Mouse (Mus musculus): ENCODE measurements at regions not wholly inside any gene's neighbourhood (a gene's known extent, or its start where the extent isn't known, plus 50 kb on each side); places are given as distances from the start of the nearest gene placed in this dataset.

DNA sequence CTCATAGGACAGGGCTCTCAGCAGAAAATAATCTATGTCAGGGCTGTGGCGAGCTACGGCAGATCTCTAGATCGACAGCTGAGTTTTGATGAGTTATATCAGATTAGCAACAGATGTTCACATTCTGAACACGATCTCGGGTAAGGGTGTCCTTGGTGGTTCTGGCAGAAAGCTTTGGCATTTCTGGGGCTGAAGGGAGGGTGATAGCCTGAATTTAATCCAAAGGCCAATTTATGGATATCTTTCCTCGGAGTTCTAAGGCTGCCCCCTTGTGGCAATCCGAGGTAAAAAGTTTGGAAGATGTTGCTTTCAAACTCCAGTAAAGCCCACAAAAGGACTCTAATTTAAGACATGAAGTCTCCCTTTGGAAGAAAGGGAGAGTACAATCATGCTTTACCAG, 101.3 kb upstream of the Luzp2 start:
- DNase-seq (ENCODE audit: extremely low spot score), result peak; percentile 32

- DNase-seq (ENCODE audit: extremely low spot score), result no peak
Observed at GRCm38 (mm10) chr7:54734861-54735260, 100.4 kb upstream of the Luzp2 start.

DNA sequence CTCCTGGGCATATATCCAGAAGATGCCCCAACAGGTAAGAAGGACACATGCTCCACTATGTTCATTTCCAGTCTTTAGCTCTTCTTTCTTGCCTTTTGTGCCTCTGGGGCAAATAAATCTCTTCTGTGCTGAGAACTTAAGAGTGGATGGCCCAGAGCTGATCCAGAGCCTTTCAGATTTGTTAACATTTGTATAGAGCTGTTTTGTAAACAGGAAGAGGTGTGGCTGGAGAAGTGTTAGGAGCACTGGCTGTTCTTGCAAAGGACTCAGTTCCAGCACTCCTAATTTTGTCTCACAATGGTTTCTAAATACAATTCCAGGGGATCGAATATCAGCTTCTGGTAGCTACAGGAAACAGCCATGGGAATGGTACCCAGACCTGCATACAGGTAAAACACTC, 68.0 kb upstream of the Luzp2 start:
- no peak for DNase-seq (ENCODE audit: extremely low spot score)

DNA sequence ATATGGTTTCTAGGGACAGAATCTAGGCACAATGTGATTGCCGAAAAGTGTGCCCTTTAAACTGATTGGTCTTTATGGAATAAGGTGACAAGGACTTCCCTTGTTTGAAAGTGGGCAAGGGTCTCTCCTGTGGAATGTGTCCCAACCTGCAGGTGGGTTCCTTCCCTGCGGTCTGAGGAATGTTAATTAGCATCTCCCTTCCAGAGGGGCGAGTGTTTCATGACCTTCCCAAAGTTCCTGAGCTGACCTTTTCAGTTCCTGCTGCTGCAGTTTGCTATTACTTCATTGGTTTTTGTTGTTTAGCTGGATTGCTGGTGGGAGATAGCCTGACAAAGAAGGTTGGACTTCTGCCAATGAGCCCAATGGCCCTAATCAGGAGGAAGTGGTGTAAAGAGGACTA, 66.6 kb upstream of the Luzp2 start:
- DNase-seq (ENCODE audit: extremely low spot score), result peak; percentile 4

DNA sequence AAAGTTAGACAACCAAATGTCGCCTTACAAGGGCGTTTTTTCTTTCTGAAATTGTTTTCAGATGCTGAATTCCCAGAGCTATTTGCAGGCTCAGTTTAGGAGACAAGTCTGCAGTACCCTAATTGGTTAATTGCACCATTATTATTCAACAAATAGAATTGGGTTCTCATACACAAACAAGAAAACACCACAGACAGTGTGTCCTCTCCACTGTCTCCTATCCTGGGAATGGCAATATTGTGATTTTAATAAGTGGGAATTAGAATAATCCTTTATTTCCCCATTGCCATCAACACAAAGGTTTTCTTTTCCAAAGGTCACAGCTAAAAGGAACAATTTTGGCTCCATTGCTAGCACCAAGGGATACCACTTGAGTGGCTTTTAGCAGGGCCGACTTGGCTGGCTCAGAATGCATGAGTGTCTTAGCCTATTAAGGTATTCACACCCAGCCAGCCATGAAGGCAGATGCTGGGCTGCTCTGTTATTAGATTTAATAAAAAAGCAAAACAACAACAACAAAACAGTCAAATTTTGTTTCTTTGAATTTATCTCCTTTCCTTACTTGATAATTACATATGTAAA, 53.3 kb upstream of the Luzp2 start:
- peak; percentile 4 for DNase-seq (ENCODE audit: extremely low spot score)

DNA sequence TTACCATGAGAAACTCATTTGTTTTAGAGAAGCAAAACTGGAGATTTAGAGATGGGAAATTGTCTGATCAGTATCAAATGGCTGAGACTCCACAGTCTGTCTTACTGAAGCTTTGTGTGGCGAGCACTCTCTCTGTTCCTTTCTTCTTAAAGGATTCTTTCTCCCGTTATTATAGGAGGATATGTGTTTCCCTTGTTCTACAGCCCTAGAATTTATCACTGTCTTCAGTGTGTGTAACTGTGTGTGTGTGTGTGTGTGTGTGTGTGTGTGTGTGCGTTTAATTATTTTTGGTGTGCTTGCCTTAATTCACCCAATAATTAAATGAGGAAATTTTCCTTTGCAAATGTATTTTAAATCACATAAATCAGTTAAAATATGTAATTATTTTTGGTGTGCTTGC, 52.7 kb upstream of the Luzp2 start:
- DNase-seq (ENCODE audit: extremely low spot score), result no peak

DNA sequence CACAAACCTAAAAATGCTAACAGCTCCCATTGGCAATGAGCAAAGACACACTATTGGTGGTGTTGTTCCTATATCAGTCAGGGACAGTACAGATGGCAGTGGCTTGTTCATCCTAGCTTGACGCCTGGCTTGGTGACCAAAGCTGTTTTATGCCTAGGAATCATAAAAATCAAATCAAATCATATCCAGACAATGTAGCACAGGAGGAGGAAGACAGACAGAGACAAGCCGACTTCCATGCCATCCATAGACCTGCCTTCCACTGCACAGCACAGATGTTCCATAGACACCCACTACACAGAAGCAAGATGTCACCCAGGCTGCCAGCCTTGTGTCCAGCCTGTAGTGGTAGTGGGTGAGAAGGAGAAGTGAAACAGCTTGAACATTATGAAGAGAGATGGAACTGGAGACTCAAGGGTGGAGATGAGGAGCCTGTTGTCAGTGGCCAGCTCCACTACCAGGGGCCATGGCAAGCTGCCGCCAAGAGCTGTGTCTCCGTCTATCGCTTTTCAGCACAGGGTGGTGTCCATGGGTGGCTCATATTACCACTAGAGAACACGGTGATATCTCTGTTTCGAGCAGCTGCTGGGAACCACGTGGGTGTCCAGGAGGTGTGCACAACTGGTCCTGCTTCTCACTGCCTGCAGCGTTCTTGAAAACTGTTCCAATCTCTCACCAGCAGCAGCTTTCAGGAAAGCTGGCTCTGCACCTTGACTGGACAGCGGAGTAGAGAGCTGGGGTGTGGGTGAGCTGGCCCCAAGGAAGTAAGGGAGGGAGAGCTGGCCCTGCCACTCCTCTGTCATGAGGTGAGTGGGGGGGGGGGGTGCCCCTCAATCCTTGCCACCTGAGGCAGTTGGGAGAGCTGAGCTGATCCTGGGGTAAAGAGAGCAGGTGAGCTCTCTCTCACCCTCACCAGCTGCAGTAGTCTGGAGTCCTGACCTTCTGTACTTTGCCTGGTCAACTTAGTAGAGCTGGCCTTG, 51.5 kb upstream of the Luzp2 start:
- DNase-seq (ENCODE audit: extremely low spot score), result no peak
